Mouse (Mus musculus) liver, postnatal 0 days (tissue): Measurements from ENCODE around the gene Add1.

Experiments used
- CTCF ChIP-seq: sonication (generic); IDR thresholded peaks from 2 replicates; pipeline ENCODE4 v1.5.1; 2016; ENCODE audit warnings: antibody characterized with exemption, low read depth
- EP300 ChIP-seq: IDR thresholded peaks from 2 replicates; pipeline ENCODE4 v1.6.1; 2016; ENCODE audit warnings: antibody characterized with exemption, low read depth, mild to moderate bottlenecking

GRCm38 (mm10) chr5:34563854-34564253 is 9.6 kb upstream of the Add1 start:
- no peak for TF ChIP-seq CTCF
- TF ChIP-seq EP300: no peak
